Mouse (Mus musculus) E14TG2a.4 (cell line): ENCODE results near the gene Nfil3.

ENCODE experiments used
- CTCF ChIP-seq: conservative IDR thresholded peaks from 2 replicates; pipeline ENCODE4 v1.5.1; 2014; ENCODE audit warnings: low read length
- NANOG ChIP-seq: IDR thresholded peaks from 2 replicates; pipeline ENCODE4 v1.6.1; 2014; ENCODE audit warnings: borderline replicate concordance, low read length, mixed read lengths

DNA sequence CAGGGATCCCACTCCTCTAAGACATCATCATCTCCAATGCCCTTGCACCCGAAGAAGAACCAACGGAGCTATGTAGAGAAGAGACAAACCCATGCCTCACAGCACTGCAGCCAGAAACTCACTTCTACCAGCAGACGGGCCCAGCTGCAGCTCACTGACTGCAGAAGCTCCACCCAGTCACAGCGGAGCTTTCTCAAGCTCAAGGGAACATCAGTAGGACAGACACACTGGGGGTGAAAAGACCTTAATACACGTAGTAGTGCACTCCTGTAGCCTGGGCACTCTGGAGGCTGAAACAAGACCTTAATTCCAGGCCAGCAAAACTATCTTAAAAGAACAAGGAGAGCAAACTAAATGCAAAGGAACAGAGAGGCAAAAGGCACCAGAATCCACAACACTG is 56.4 kb downstream of the Nfil3 start:
- TF ChIP-seq CTCF (no peak), NANOG (no peak)
